Mouse (Mus musculus): ENCODE results near the gene Nt5c1a. TPM values are rescaled to one million over a fixed set of nuclear protein-coding genes. Genes with fewer than 3 reads are reported as not detected.

Nt5c1a gene
- polyA plus RNA-seq, 1 experiment from 2014 or later: 0.39 TPM

GRCm38 (mm10) chr4:123162305-123162917 is 38.9 kb upstream of the Nt5c1a start:
- WGBS (ENCODE audit: insufficient replicate concordance): 9% methylated on average over 15 of the region's 15 CpGs
- H3K9ac ChIP-seq (ENCODE audit: low read depth, low read length): 0 out of 2 replicates have a peak overlapping the region, but pooled peaks have one; percentile 28

GRCm38 (mm10) chr4:123164157-123164556 is 37.1 kb upstream of the Nt5c1a start:
- peaks cover 12% of the 10 kb centered on the region for H3K27me3 ChIP-seq (ENCODE audit: control insufficient read depth, insufficient read depth, low read length)
- ATAC-seq (replicated peaks; ENCODE audit: insufficient number of reproducible peaks, low FRiP score, low TSS enrichment): no peak
- H3K9me3 ChIP-seq (replicated peaks; ENCODE audit: control insufficient read depth, low read length): no peaks in the 10 kb centered on the region
- WGBS (ENCODE audit: insufficient replicate concordance): 46% methylated on average over 15 of the region's 15 CpGs
- H3K27ac ChIP-seq (ENCODE audit: low read depth, low read length): no peak overlapping the region
- no peak overlapping the region for H3K9ac ChIP-seq (ENCODE audit: low read depth, low read length)
- H3K36me3 ChIP-seq (ENCODE audit: control insufficient read depth, insufficient read depth, low read length): no peaks in the 10 kb centered on the region
- no peak overlapping the region for H3K4me3 ChIP-seq (ENCODE audit: low read depth, low read length)
- H3K4me1 ChIP-seq (ENCODE audit: control insufficient read depth, insufficient read depth, low read length): peaks cover 4% of the 10 kb centered on the region; the same call in 1 of the 2 replicates
- no peak overlapping the region for H3K4me2 ChIP-seq

More at GRCm38 (mm10) chr4:123162305-123162917, 38.9 kb upstream of the Nt5c1a start:
- ATAC-seq (replicated peaks; ENCODE audit: insufficient number of reproducible peaks, low FRiP score, low TSS enrichment): no peak
- Histone ChIP-seq H3K4me3 (ENCODE audit: low read depth, low read length) (peak overlapping the region; percentile 18; the same call in 1 of the 2 replicates), H3K4me2 (peak overlapping the region; percentile 56), H3K4me1 (ENCODE audit: control insufficient read depth, insufficient read depth, low read length) (peaks cover 4% of the 10 kb centered on the region; the same call in 1 of the 2 replicates), H3K36me3 (ENCODE audit: control insufficient read depth, insufficient read depth, low read length) (no peaks in the 10 kb centered on the region), H3K9me3 (replicated peaks; ENCODE audit: control insufficient read depth, low read length) (no peaks in the 10 kb centered on the region), H3K27me3 (ENCODE audit: control insufficient read depth, insufficient read depth, low read length) (peaks cover 12% of the 10 kb centered on the region), H3K27ac (ENCODE audit: low read depth, low read length) (no peak overlapping the region)

- Histone ChIP-seq H3K4me3 (ENCODE audit: low read depth, low read length) (no peak overlapping the region), H3K9ac (ENCODE audit: low read depth, low read length) (no peak overlapping the region), H3K27ac (ENCODE audit: low read depth, low read length) (no peak overlapping the region), H3K27me3 (ENCODE audit: control insufficient read depth, insufficient read depth, low read length) (peaks cover 20% of the 10 kb centered on the region), H3K36me3 (ENCODE audit: control insufficient read depth, insufficient read depth, low read length) (no peaks in the 10 kb centered on the region), H3K9me3 (replicated peaks; ENCODE audit: control insufficient read depth, low read length) (no peaks in the 10 kb centered on the region), H3K4me1 (ENCODE audit: control insufficient read depth, insufficient read depth, low read length) (peaks cover 1% of the 10 kb centered on the region; the same call in 1 of the 2 replicates), H3K4me2 (no peak overlapping the region)
- no peak for ATAC-seq (replicated peaks; ENCODE audit: insufficient number of reproducible peaks, low FRiP score, low TSS enrichment)
Observed at GRCm38 (mm10) chr4:123171811-123172210, 29.5 kb upstream of the Nt5c1a start.

GRCm38 (mm10) chr4:123182328-123183238 is 18.7 kb upstream of the Nt5c1a start, which contains the start of gene Hpcal4:
Hpcal4 (plus strand) TSS chr4:123183227.
- under 1% methylated on average over 44 of the region's 44 CpGs for WGBS (ENCODE audit: insufficient replicate concordance)
- Histone ChIP-seq H3K9ac (ENCODE audit: low read depth, low read length) (peak within 1 kb of the TSS; percentile 36; the same call in 1 of the 2 replicates), H3K4me1 (ENCODE audit: control insufficient read depth, insufficient read depth, low read length) (peaks cover 11% of the 10 kb centered on the region), H3K4me3 (ENCODE audit: low read depth, low read length) (peak within 1 kb of the TSS; percentile 46), H3K9me3 (replicated peaks; ENCODE audit: control insufficient read depth, low read length) (no peaks in the 10 kb centered on the region), H3K27me3 (ENCODE audit: control insufficient read depth, insufficient read depth, low read length) (peaks cover 80% of the 10 kb centered on the region), H3K4me2 (peak within 1 kb of the TSS; percentile 79), H3K27ac (ENCODE audit: low read depth, low read length) (no peak within 1 kb of the TSS), H3K36me3 (ENCODE audit: control insufficient read depth, insufficient read depth, low read length) (no peaks in the 10 kb centered on the region)
- ATAC-seq (replicated peaks; ENCODE audit: insufficient number of reproducible peaks, low FRiP score, low TSS enrichment): peak; percentile 29; the same call in 1 of the 2 replicates

- Histone ChIP-seq H3K4me3 (ENCODE audit: low read depth, low read length) (peak overlapping the region; percentile 46), H3K4me1 (ENCODE audit: control insufficient read depth, insufficient read depth, low read length) (peaks cover 11% of the 10 kb centered on the region), H3K27me3 (ENCODE audit: control insufficient read depth, insufficient read depth, low read length) (peaks cover 83% of the 10 kb centered on the region), H3K36me3 (ENCODE audit: control insufficient read depth, insufficient read depth, low read length) (no peaks in the 10 kb centered on the region), H3K9ac (ENCODE audit: low read depth, low read length) (peak overlapping the region; percentile 36; the same call in 1 of the 2 replicates), H3K9me3 (replicated peaks; ENCODE audit: control insufficient read depth, low read length) (no peaks in the 10 kb centered on the region), H3K27ac (ENCODE audit: low read depth, low read length) (no peak overlapping the region), H3K4me2 (peak overlapping the region; percentile 79)
- ATAC-seq (replicated peaks; ENCODE audit: insufficient number of reproducible peaks, low FRiP score, low TSS enrichment): peak; percentile 82
- 10% methylated on average over 44 of the region's 44 CpGs for WGBS (ENCODE audit: insufficient replicate concordance)
Observed at GRCm38 (mm10) chr4:123183239-123184056, 17.9 kb upstream of the Nt5c1a start.

- Histone ChIP-seq H3K27ac (ENCODE audit: low read depth, low read length) (no peak overlapping the region), H3K4me1 (ENCODE audit: control insufficient read depth, insufficient read depth, low read length) (peaks cover 11% of the 10 kb centered on the region), H3K9ac (ENCODE audit: low read depth, low read length) (no peak overlapping the region), H3K9me3 (replicated peaks; ENCODE audit: control insufficient read depth, low read length) (no peaks in the 10 kb centered on the region), H3K36me3 (ENCODE audit: control insufficient read depth, insufficient read depth, low read length) (no peaks in the 10 kb centered on the region), H3K4me3 (ENCODE audit: low read depth, low read length) (no peak overlapping the region), H3K27me3 (ENCODE audit: control insufficient read depth, insufficient read depth, low read length) (peaks cover 83% of the 10 kb centered on the region), H3K4me2 (no peak overlapping the region)
- WGBS (ENCODE audit: insufficient replicate concordance): 45% methylated on average over 3 of the region's 3 CpGs
- no peak for ATAC-seq (replicated peaks; ENCODE audit: insufficient number of reproducible peaks, low FRiP score, low TSS enrichment)
Observed at GRCm38 (mm10) chr4:123184816-123185215, 16.5 kb upstream of the Nt5c1a start.

GRCm38 (mm10) chr4:123192336-123192735 is 9.0 kb upstream of the Nt5c1a start:
- Histone ChIP-seq H3K4me2 (no peak overlapping the region), H3K4me1 (ENCODE audit: control insufficient read depth, insufficient read depth, low read length) (no peaks in the 10 kb centered on the region), H3K4me3 (ENCODE audit: low read depth, low read length) (no peak overlapping the region), H3K27me3 (ENCODE audit: control insufficient read depth, insufficient read depth, low read length) (peaks cover 67% of the 10 kb centered on the region), H3K9me3 (replicated peaks; ENCODE audit: control insufficient read depth, low read length) (no peaks in the 10 kb centered on the region), H3K36me3 (ENCODE audit: control insufficient read depth, insufficient read depth, low read length) (no peaks in the 10 kb centered on the region), H3K27ac (ENCODE audit: low read depth, low read length) (no peak overlapping the region), H3K9ac (ENCODE audit: low read depth, low read length) (no peak overlapping the region)
- ATAC-seq (replicated peaks; ENCODE audit: insufficient number of reproducible peaks, low FRiP score, low TSS enrichment): no peak
- 50% methylated on average over 11 of the region's 11 CpGs for WGBS (ENCODE audit: insufficient replicate concordance)

GRCm38 (mm10) chr4:123193791-123194190 is 7.5 kb upstream of the Nt5c1a start:
- Histone ChIP-seq H3K27me3 (ENCODE audit: control insufficient read depth, insufficient read depth, low read length) (peaks cover 71% of the 10 kb centered on the region), H3K36me3 (ENCODE audit: control insufficient read depth, insufficient read depth, low read length) (no peaks in the 10 kb centered on the region), H3K4me1 (ENCODE audit: control insufficient read depth, insufficient read depth, low read length) (no peaks in the 10 kb centered on the region), H3K9ac (ENCODE audit: low read depth, low read length) (no peak overlapping the region), H3K9me3 (replicated peaks; ENCODE audit: control insufficient read depth, low read length) (no peaks in the 10 kb centered on the region), H3K4me3 (ENCODE audit: low read depth, low read length) (no peak overlapping the region), H3K4me2 (no peak overlapping the region), H3K27ac (ENCODE audit: low read depth, low read length) (no peak overlapping the region)
- no peak for ATAC-seq (replicated peaks; ENCODE audit: insufficient number of reproducible peaks, low FRiP score, low TSS enrichment)
- WGBS (ENCODE audit: insufficient replicate concordance): 87% methylated on average over 11 of the region's 11 CpGs

Measured in heart, embryonic 11.5 days (tissue).